Mouse (Mus musculus) activated CD4-positive, CD25-positive, alpha-beta regulatory T cell (primary cell): ENCODE results near the gene Ttf2. TPM values are rescaled to one million over a fixed set of nuclear protein-coding genes. Genes with fewer than 3 reads are reported as not detected.

Experiments used
- polyA plus RNA-seq, 2 experiments: library from polyadenylated mRNA; unstranded; fragments of 100-300 nt; shearing (Covaris generic); gene quantifications; one replicate each; pipeline ENCODE4 v1.2.1; 2017

The Ttf2 gene
- polyA plus RNA-seq = 10 to 100 TPM; 12.1 to 14.6 TPM

DNA sequence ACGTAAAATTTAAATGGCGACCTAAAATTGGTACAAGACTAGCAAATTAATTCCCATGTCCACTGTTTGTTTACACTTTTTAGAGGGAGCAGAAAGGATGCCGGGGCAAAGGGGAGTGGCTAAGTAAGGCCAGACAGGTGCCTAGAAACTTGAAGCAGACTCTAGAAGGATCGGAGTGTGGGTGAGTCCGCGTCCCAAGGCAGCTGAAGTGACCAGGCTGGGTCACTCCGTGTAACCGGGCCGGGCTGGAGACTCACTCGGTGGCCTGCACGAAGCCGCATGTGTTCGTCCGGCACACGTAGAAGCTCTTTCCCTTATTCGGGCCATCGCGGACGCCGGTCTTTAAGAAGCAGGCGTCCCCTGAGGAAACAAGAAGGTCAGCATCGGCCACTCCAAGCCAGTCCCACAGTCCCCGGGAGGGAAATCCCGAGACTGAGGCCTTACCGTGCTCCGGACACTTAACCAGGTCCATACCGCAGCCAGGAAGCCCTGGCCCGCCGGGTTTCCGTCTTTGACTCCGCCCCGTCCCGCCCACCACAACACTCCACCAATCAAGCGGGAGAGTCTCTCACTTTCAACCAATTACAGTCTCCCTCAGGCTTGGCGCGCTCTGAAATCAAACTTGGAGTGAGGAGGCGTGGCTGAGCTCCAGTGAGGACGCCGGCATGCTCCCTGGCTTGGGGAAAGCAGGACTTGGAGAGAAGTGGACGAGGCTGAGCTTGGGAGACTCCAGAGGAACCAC lies at the start of gene Ttf2:
TSS of gene Ttf2 (minus strand) at position 488 of the 742 bp plus-strand sequence.

DNA sequence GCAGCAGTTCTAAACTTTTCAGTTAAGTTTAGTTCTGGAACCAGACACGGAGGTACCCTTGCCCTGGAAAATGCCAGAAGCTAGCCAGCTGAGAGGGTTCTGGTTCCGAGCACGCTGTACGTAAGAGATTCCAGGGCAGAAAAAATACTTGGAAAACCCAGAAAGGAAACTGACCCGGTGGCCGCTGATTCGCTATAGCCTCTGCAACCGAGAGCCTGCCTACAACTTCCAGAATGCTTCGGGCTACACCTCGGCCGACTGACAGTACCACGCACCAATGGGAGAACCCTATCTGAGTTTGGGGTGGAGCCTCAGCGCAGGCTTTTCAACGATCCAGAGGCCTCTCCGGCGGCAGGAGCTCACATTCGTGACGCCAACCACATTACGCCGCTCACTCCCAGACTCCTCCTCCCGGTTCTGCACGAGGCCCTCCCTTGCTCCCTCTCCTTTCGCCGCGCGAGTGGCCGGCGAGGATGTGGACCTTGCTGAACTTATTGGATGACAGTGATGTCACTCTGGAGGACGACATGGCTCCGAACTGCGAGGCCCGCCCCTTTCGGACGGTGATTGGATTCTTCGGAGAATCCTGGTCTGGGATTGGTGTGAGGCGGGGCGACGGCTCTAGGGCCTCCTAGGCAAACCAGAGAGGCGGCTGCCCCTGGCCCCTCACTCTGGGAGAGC lies 47.5 kb downstream of the Ttf2 start, which contains the start of gene Trim45:
TSS of gene Trim45 (plus strand) at position 378 of the 681 bp plus-strand sequence.

Other genes with a start within 250 kb of the Ttf2 start
- gene Vtcn1, start 144.2 kb downstream of the Ttf2 start, polyA plus RNA-seq = not detected
- under 1 TPM; 0.61 to 0.92 TPM for gene Trim45, start 47.5 kb downstream of the Ttf2 start, polyA plus RNA-seq
- 10 to 100 TPM; 12.4 to 27.1 TPM for gene Cd101, start 59.9 kb upstream of the Ttf2 start, polyA plus RNA-seq
- gene Ptgfrn, start 140.6 kb upstream of the Ttf2 start, polyA plus RNA-seq = under 1 TPM; 0.21 to 0.92 TPM